Mouse (Mus musculus) heart, postnatal 0 days (tissue): ENCODE measurements at regions not wholly inside any gene's neighbourhood (a gene's known extent, or its start where the extent isn't known, plus 50 kb on each side); places are given as distances from the start of the nearest gene placed in this dataset.

Source experiments
- ATAC-seq: fragments of 200-750 bp; cut with Nextera tagmentation; 2 replicates; pipeline ENCODE4 v1.8.0; 2017; ENCODE audit warnings: low read depth, moderate number of reproducible peaks, moderate library complexity; ENCODE audit not compliant: insufficient read depth
- DNase-seq: peaks from one replicate; pipeline ENCODE4 v3.0.0-alpha.2; 2016; ENCODE audit warnings: low spot score
- H3K27ac ChIP-seq: fragments of 300-500 bp; sonication (generic); 2 replicates; pipeline ENCODE4 v1.5.1; 2014; ENCODE audit warnings: low read depth, mild to moderate bottlenecking
- H3K27me3 ChIP-seq: fragments of 300-500 bp; sonication (generic); 2 replicates; pipeline ENCODE4 v1.6.1; 2014; ENCODE audit warnings: low read length, mixed read lengths; ENCODE audit not compliant: control insufficient read depth, insufficient read depth
- H3K36me3 ChIP-seq: fragments of 300-500 bp; sonication (generic); replicated peaks from 2 replicates; pipeline ENCODE4 v1.6.1; 2014; ENCODE audit warnings: low read length, mixed read lengths; ENCODE audit not compliant: control insufficient read depth, insufficient read depth
- H3K4me1 ChIP-seq: fragments of 300-500 bp; sonication (generic); 2 replicates; pipeline ENCODE4 v1.6.1; 2014; ENCODE audit warnings: antibody characterized with exemption; ENCODE audit not compliant: control insufficient read depth, insufficient read depth
- H3K4me2 ChIP-seq: fragments of 300-500 bp; sonication (generic); 2 replicates; pipeline ENCODE4 v1.6.1; 2014; ENCODE audit warnings: low read depth, mild to moderate bottlenecking, low read length, moderate library complexity
- H3K4me3 ChIP-seq: fragments of 300-500 bp; sonication (generic); 2 replicates; pipeline ENCODE4 v1.5.1; 2014; ENCODE audit warnings: low read depth, low read length
- H3K9ac ChIP-seq: fragments of 300-500 bp; sonication (generic); replicated peaks from 2 replicates; pipeline ENCODE4 v1.6.1; 2014; ENCODE audit warnings: low read depth, low read length, mixed read lengths
- H3K9me3 ChIP-seq: fragments of 300-500 bp; sonication (generic); replicated peaks from 2 replicates; pipeline ENCODE4 v1.6.1; 2016; ENCODE audit warnings: low read length; ENCODE audit not compliant: control insufficient read depth
- CTCF ChIP-seq: IDR thresholded peaks from 2 replicates; pipeline ENCODE4 v1.5.1; 2016; ENCODE audit warnings: antibody characterized with exemption, control low read depth, low read depth
- EP300 ChIP-seq: IDR thresholded peaks from 2 replicates; pipeline ENCODE4 v1.6.1; 2016; ENCODE audit warnings: antibody characterized with exemption, low read depth
- WGBS: fragments of 180-500 bp; shearing (Covaris S2); extraction: QIAGEN DNeasy Blood & Tissue Kit; methylation state at CpG from one replicate; pipeline ENCODE4 v1.1.7; 2014; 5-methylcytosine and 5-hydroxymethylcytosine counted together

- Histone ChIP-seq H3K4me1 (no peaks in the 10 kb centered on the region), H3K36me3 (no peaks in the 10 kb centered on the region), H3K4me3 (no peak overlapping the region), H3K27me3 (0 out of 2 replicates have a peak, but pooled peaks cover 5% of the 10 kb centered on the region), H3K9me3 (no peaks in the 10 kb centered on the region), H3K9ac (no peak overlapping the region), H3K4me2 (no peak overlapping the region), H3K27ac (no peak overlapping the region)
- DNase-seq (no peak), ATAC-seq (no peak)
- WGBS: 58% methylated on average over 12 of the region's 12 CpGs
- TF ChIP-seq EP300: no peak
- no peak for TF ChIP-seq CTCF
These were observed 201.6 kb downstream of the Cdh26 start for GRCm38 (mm10) chr2:178631966-178632365.

GRCm38 (mm10) chr2:178632831-178633585 is 202.7 kb downstream of the Cdh26 start:
- no peak overlapping the region for H3K27ac ChIP-seq
- H3K4me2 ChIP-seq: no peak overlapping the region
- no peaks in the 10 kb centered on the region for H3K27me3 ChIP-seq
- H3K9ac ChIP-seq: no peak overlapping the region
- H3K9me3 ChIP-seq: no peaks in the 10 kb centered on the region
- H3K4me1 ChIP-seq: no peaks in the 10 kb centered on the region
- WGBS: 79% methylated on average over 13 of the region's 13 CpGs
- ATAC-seq (0 out of 2 replicates have a peak, but pooled peaks have one; percentile 5), DNase-seq (no peak)
- TF ChIP-seq CTCF (no peak), EP300 (no peak)
- no peaks in the 10 kb centered on the region for H3K36me3 ChIP-seq
- H3K4me3 ChIP-seq: no peak overlapping the region

GRCm38 (mm10) chr2:178634116-178634515 is 203.8 kb downstream of the Cdh26 start:
- 46% methylated on average over 10 of the region's 10 CpGs for WGBS
- H3K4me2 ChIP-seq: no peak overlapping the region
- no peak for ATAC-seq
- H3K27ac ChIP-seq: no peak overlapping the region
- no peak overlapping the region for H3K4me3 ChIP-seq
- no peak for TF ChIP-seq EP300
- no peak for TF ChIP-seq CTCF
- no peak for DNase-seq
- H3K27me3 ChIP-seq: no peaks in the 10 kb centered on the region
- no peaks in the 10 kb centered on the region for H3K36me3 ChIP-seq
- no peaks in the 10 kb centered on the region for H3K9me3 ChIP-seq
- H3K9ac ChIP-seq: no peak overlapping the region
- no peaks in the 10 kb centered on the region for H3K4me1 ChIP-seq

GRCm38 (mm10) chr2:178635685-178636084 is 205.4 kb downstream of the Cdh26 start:
- Histone ChIP-seq H3K4me2 (no peak overlapping the region), H3K4me3 (no peak overlapping the region), H3K9ac (no peak overlapping the region), H3K27me3 (no peaks in the 10 kb centered on the region), H3K4me1 (no peaks in the 10 kb centered on the region), H3K36me3 (no peaks in the 10 kb centered on the region), H3K9me3 (no peaks in the 10 kb centered on the region), H3K27ac (no peak overlapping the region)
- WGBS: 51% methylated on average over 4 of the region's 4 CpGs
- ATAC-seq (no peak), DNase-seq (no peak)
- TF ChIP-seq CTCF (no peak), EP300 (no peak)

- H3K27ac ChIP-seq: no peak overlapping the region
- H3K27me3 ChIP-seq: no peaks in the 10 kb centered on the region
- H3K4me1 ChIP-seq: no peaks in the 10 kb centered on the region
- H3K4me3 ChIP-seq: no peak overlapping the region
- TF ChIP-seq EP300 (no peak), CTCF (no peak)
- no peak overlapping the region for H3K9ac ChIP-seq
- no peaks in the 10 kb centered on the region for H3K9me3 ChIP-seq
- no peak for ATAC-seq
- WGBS: 83% methylated on average over 9 of the region's 9 CpGs
- no peak for DNase-seq
- H3K4me2 ChIP-seq: no peak overlapping the region
- no peaks in the 10 kb centered on the region for H3K36me3 ChIP-seq
These were observed 206.6 kb downstream of the Cdh26 start for GRCm38 (mm10) chr2:178636901-178637300.
